Mouse (Mus musculus): Measurements from ENCODE around the gene Gm6040. TPM values are rescaled to one million over a fixed set of nuclear protein-coding genes. Genes with fewer than 3 reads are reported as not detected.

The Gm6040 gene
- not detected for polyA plus RNA-seq (2014; fragmentation: Illumina TruSeq; extraction: RNeasy Lipid Tissue Mini Kit (QIAGEN cat#74804); ENCODE audit: insufficient read depth, low read depth, low replicate concordance)

DNA sequence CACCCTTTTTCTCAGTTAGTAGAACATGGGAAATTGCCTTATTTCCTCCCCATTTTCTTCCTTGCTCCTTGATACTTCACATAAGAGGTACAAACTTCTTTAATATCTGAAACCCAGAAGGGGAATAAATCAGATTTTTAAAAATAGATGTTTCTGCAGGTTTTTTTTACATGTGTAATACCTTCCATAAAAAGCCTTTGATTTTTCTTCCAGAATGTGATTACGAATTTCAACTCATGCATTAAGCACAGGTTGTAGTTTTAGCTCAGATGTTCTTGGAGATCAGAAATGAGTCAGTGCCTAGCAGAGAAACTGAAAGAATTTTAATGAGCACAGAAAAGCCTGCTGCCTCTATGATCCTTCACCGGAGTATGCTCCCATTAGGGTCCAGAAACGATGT lies at the start of gene Gm6040:
Gene Gm6040, minus strand, starts transcription at position 101 of the 400 bp plus-strand sequence.

DNA sequence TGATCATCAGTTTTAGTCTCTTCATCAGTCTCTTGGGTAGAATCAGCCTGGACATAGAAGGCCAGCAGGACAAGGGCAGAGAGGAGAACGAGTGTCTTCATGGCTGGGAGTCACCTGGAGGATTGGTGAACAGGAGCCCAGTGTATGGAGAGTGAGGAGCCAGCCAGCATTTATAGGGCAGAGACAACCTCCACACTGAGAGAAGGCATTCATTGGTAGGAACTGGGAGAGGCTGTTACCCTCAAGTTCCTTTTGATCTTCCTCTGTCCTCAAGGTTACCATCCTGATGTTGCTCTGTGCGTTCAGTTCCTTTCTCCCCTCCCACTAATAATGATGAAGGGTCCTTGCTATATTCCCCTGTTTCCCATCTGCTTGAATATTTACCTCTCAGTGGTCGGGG lies 22.7 kb upstream of the Gm6040 start, which contains the start of gene AY761185:
Gene AY761185, minus strand, starts transcription at position 101 of the 400 bp plus-strand sequence.

DNA sequence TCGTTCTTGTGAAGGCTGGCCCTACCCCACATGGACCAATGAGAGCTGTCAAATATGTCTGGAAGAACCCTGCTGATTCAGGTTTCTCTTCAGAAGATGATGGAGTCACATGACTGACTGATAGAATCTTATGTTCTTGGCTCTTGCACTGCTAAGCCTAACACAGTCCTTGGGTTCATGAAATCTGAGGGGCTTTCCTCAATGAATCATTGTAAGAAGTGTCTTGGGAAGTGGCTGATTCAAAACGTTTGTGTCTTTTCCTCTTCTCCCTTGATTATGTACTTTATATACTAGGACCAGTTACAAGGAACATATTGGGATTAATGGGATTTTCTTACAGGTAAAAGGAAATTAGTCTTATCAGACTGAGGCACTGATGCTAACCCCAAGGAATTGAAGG lies 19.3 kb downstream of the Gm6040 start, which contains the start of gene Gm15056:
Gene Gm15056, minus strand, starts transcription at position 101 of the 400 bp plus-strand sequence.

GRCm38 (mm10) chr8:20892369-20892768 lies 29.5 kb downstream of the Gm6040 start, which contains the start of gene Defb33:
TSS of gene Defb33 (plus strand) at chr8:20892669.

Other genes with a start within 250 kb of the Gm6040 start
- not detected for gene Defb33, start 29.4 kb downstream of the Gm6040 start, polyA plus RNA-seq (2014; fragmentation: Illumina TruSeq; extraction: RNeasy Lipid Tissue Mini Kit (QIAGEN cat#74804); ENCODE audit: insufficient read depth, low read depth, low replicate concordance)
- not detected for gene Gm15056, start 19.4 kb downstream of the Gm6040 start, polyA plus RNA-seq (2014; fragmentation: Illumina TruSeq; extraction: RNeasy Lipid Tissue Mini Kit (QIAGEN cat#74804); ENCODE audit: insufficient read depth, low read depth, low replicate concordance)
- gene AY761185, start 22.6 kb upstream of the Gm6040 start, polyA plus RNA-seq (2014; fragmentation: Illumina TruSeq; extraction: RNeasy Lipid Tissue Mini Kit (QIAGEN cat#74804); ENCODE audit: insufficient read depth, low read depth, low replicate concordance): not detected
- not detected for gene Defa21, start 103.5 kb upstream of the Gm6040 start, polyA plus RNA-seq (2014; fragmentation: Illumina TruSeq; extraction: RNeasy Lipid Tissue Mini Kit (QIAGEN cat#74804); ENCODE audit: insufficient read depth, low read depth, low replicate concordance)
- not detected for gene Defa23, start 133.0 kb upstream of the Gm6040 start, polyA plus RNA-seq (2014; fragmentation: Illumina TruSeq; extraction: RNeasy Lipid Tissue Mini Kit (QIAGEN cat#74804); ENCODE audit: insufficient read depth, low read depth, low replicate concordance)
- not detected for gene Defa35, start 143.0 kb upstream of the Gm6040 start, polyA plus RNA-seq (2014; fragmentation: Illumina TruSeq; extraction: RNeasy Lipid Tissue Mini Kit (QIAGEN cat#74804); ENCODE audit: insufficient read depth, low read depth, low replicate concordance)
- gene Defa25, start 162.4 kb upstream of the Gm6040 start, polyA plus RNA-seq (2014; fragmentation: Illumina TruSeq; extraction: RNeasy Lipid Tissue Mini Kit (QIAGEN cat#74804); ENCODE audit: insufficient read depth, low read depth, low replicate concordance): not detected
- gene Gm14851, start 174.0 kb upstream of the Gm6040 start, polyA plus RNA-seq (2014; fragmentation: Illumina TruSeq; extraction: RNeasy Lipid Tissue Mini Kit (QIAGEN cat#74804); ENCODE audit: insufficient read depth, low read depth, low replicate concordance): not detected
- not detected for gene Defa30, start 212.6 kb upstream of the Gm6040 start, polyA plus RNA-seq (2014; fragmentation: Illumina TruSeq; extraction: RNeasy Lipid Tissue Mini Kit (QIAGEN cat#74804); ENCODE audit: insufficient read depth, low read depth, low replicate concordance)
- gene Defa22, start 240.2 kb upstream of the Gm6040 start, polyA plus RNA-seq (2014; fragmentation: Illumina TruSeq; extraction: RNeasy Lipid Tissue Mini Kit (QIAGEN cat#74804); ENCODE audit: insufficient read depth, low read depth, low replicate concordance): not detected

All from lung, adult 10 weeks (tissue).